Mouse (Mus musculus) stomach, postnatal 0 days (tissue): ENCODE results near the gene Sfrp4. TPM values are rescaled to one million over a fixed set of nuclear protein-coding genes. Genes with fewer than 3 reads are reported as not detected.

Source experiments
- ATAC-seq: fragments of 200-750 bp; cut with Nextera tagmentation; 2 replicates; pipeline ENCODE4 v1.8.0; 2017; ENCODE audit not compliant: low FRiP score, low TSS enrichment
- DNase-seq: peaks from one replicate; pipeline ENCODE4 v3.0.0-alpha.2; 2016; ENCODE audit warnings: low spot score
- H3K27ac ChIP-seq: fragments of 300-500 bp; sonication (generic); replicated peaks from 2 replicates; pipeline ENCODE4 v1.5.1; 2014; ENCODE audit warnings: mild to moderate bottlenecking, control low read depth
- H3K27me3 ChIP-seq: fragments of 300-500 bp; sonication (generic); 2 replicates; pipeline ENCODE4 v1.6.1; 2014; ENCODE audit warnings: low read length; ENCODE audit not compliant: control insufficient read depth, insufficient read depth
- H3K36me3 ChIP-seq: fragments of 300-500 bp; sonication (generic); 2 replicates; pipeline ENCODE4 v1.6.1; 2014; ENCODE audit warnings: low read length, mixed read lengths; ENCODE audit not compliant: control insufficient read depth, insufficient read depth
- H3K4me1 ChIP-seq: fragments of 300-500 bp; sonication (generic); replicated peaks from 2 replicates; pipeline ENCODE4 v1.6.1; 2014; ENCODE audit warnings: antibody characterized with exemption; ENCODE audit not compliant: control insufficient read depth, insufficient read depth
- H3K4me2 ChIP-seq: fragments of 300-500 bp; sonication (generic); replicated peaks from 2 replicates; pipeline ENCODE4 v1.6.1; 2014; ENCODE audit warnings: low read depth, mild to moderate bottlenecking, control low read depth, moderate library complexity
- H3K4me3 ChIP-seq: fragments of 300-500 bp; sonication (generic); 2 replicates; pipeline ENCODE4 v1.5.1; 2014; ENCODE audit warnings: low read depth, low read length, control low read depth
- H3K9ac ChIP-seq: fragments of 300-500 bp; sonication (generic); 2 replicates; pipeline ENCODE4 v1.6.1; 2014; ENCODE audit warnings: mild to moderate bottlenecking, low read length, control low read depth, mixed read lengths
- H3K9me3 ChIP-seq: fragments of 300-500 bp; sonication (generic); 2 replicates; pipeline ENCODE4 v1.6.1; 2016; ENCODE audit warnings: low read length; ENCODE audit not compliant: control insufficient read depth
- CTCF ChIP-seq: IDR thresholded peaks from 2 replicates; pipeline ENCODE4 v1.5.1; 2016; ENCODE audit warnings: antibody characterized with exemption, low read depth, mild to moderate bottlenecking, moderate library complexity
- EP300 ChIP-seq: optimal IDR thresholded peaks from 2 replicates; pipeline ENCODE3; 2016; ENCODE audit warnings: antibody characterized with exemption
- WGBS: fragments of 180-500 bp; shearing (Covaris S2); extraction: QIAGEN DNeasy Blood & Tissue Kit; methylation state at CpG from one replicate; pipeline ENCODE4 v1.1.7; 2014; 5-methylcytosine and 5-hydroxymethylcytosine counted together
- polyA plus RNA-seq: library from polyadenylated mRNA; unstranded; fragments of >200 nt; fragmentation: Nextera tagmentation; extraction: Ambion mirVana; gene quantifications from 2 replicates; pipeline ENCODE4 v1.2.1, GENCODE M21; 2015

Sfrp4 gene
- polyA plus RNA-seq, 1 experiment from 2014 or later = 8.4 TPM

DNA sequence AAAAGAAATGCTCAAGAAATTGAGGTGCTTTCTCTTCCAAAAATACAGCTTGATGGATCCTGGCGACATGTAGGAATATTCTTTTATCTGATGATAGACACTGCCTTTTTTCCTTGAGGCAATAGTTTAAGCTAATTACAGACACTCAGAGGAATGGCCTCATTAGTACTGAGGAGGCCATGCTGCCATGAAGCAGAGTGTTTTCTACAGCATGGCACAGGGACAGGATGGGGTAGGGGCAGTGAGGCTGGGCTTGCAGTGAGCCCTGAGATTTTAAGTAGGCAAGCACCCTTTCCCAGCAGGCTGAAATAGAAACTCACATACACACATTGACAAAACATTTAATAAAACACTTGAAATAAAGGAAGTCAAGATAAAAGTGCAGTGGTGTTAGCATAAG, 20.4 kb upstream of the Sfrp4 start:
- H3K4me3 ChIP-seq = no peak overlapping the region
- H3K27ac ChIP-seq = no peak overlapping the region
- WGBS = 77% methylated on average over 1 of the region's 1 CpGs
- no peak overlapping the region for H3K9ac ChIP-seq
- no peaks in the 10 kb centered on the region; the same call in 1 of the 2 replicates for H3K4me1 ChIP-seq
- no peaks in the 10 kb centered on the region for H3K27me3 ChIP-seq
- H3K36me3 ChIP-seq = no peaks in the 10 kb centered on the region
- H3K4me2 ChIP-seq = no peak overlapping the region
- no peak for TF ChIP-seq CTCF
- TF ChIP-seq EP300 = no peak
- ATAC-seq (no peak), DNase-seq (no peak)
- no peaks in the 10 kb centered on the region for H3K9me3 ChIP-seq

DNA sequence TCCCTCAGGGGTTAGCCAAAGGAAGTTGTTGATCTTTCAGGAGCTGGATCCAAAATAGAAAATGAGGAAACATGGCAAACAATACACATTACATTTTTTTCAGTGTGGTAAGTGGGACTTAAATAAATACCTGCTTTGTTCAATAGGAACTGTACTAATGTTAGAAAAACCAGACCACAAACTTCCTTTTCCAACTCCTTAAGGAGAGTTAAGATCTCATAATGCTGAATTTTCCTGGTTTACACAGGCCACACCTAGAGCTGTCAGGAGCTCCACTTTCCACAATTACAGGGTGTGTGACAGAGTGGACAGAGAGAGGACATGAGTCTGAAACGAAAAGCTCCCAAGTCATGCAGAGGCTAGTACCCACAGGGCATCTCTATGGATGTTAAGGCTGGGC, 19.2 kb upstream of the Sfrp4 start:
- Histone ChIP-seq H3K4me1 (no peaks in the 10 kb centered on the region; the same call in 1 of the 2 replicates), H3K4me3 (no peak overlapping the region), H3K9ac (no peak overlapping the region), H3K27ac (no peak overlapping the region), H3K27me3 (no peaks in the 10 kb centered on the region), H3K9me3 (no peaks in the 10 kb centered on the region), H3K4me2 (no peak overlapping the region), H3K36me3 (no peaks in the 10 kb centered on the region)
- WGBS = 55% methylated on average over 1 of the region's 1 CpGs
- no peak for TF ChIP-seq EP300
- TF ChIP-seq CTCF = no peak
- DNase-seq = no peak
- no peak for ATAC-seq

DNA sequence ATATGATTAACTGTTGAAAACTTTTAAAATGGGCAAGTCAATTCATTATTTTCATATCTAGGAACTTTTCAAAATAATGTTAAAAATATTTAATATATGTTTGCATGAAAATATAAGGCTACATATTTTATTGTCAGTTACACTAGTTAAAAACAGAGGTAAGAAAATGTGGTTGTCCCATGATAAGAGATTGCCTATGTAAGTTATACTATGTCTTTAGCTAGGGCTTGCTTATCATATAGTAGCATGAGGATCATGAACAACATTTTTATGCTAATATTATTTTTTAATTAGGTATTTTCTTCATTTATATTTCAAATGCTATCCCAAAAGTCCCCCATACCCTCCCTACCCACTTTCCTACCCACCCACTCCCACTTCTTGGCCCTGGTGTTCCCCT, 18.0 kb upstream of the Sfrp4 start:
- H3K4me2 ChIP-seq = no peak overlapping the region
- ATAC-seq (no peak), DNase-seq (no peak)
- H3K4me1 ChIP-seq = no peaks in the 10 kb centered on the region; the same call in 1 of the 2 replicates
- no peak overlapping the region for H3K9ac ChIP-seq
- no peaks in the 10 kb centered on the region for H3K9me3 ChIP-seq
- H3K27ac ChIP-seq = no peak overlapping the region
- no peak overlapping the region for H3K4me3 ChIP-seq
- TF ChIP-seq CTCF (no peak), EP300 (no peak)
- H3K36me3 ChIP-seq = no peaks in the 10 kb centered on the region
- no peaks in the 10 kb centered on the region for H3K27me3 ChIP-seq

DNA sequence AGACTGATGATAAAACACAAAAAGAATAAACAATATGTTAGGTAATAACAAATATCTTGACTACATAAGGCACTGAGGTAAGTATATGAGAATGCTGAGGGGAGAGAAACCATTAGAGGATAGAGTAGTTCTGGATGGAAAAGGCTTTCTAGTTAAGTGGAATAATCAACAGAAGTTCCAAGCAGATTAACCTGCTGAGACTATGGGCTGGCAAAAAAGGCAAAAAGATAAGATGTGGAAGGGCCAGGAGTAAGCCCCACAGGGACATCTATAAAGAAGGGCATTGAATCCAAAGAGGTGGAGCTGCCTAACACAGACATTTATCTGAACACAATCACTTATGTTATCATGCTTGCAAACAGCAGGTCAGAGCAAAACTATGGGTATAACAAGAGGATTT, 14.8 kb upstream of the Sfrp4 start:
- Histone ChIP-seq H3K27ac (no peak overlapping the region), H3K4me3 (no peak overlapping the region), H3K9ac (no peak overlapping the region), H3K36me3 (no peaks in the 10 kb centered on the region), H3K4me1 (no peaks in the 10 kb centered on the region), H3K9me3 (no peaks in the 10 kb centered on the region), H3K4me2 (no peak overlapping the region), H3K27me3 (no peaks in the 10 kb centered on the region)
- TF ChIP-seq CTCF (no peak), EP300 (no peak)
- DNase-seq (no peak), ATAC-seq (no peak)

DNA sequence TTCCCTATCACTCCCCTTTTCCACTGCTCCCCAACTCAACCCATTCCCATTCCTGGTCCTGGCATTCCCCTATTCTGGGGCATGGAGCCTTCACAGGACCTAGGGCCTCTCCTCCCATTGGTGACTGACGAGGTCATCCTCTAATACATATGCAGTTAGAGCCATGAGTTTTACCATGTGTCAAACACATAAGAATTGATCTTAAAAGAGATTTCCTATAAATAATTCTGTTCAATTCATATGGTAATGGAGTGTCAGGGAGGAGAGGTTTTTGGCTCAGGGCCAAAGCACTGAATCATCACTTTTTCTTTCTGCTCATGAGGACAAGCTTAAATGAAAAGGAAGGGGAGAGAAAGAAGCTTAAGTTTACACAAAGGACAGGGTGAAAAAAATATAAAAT, 10.6 kb upstream of the Sfrp4 start:
- H3K9ac ChIP-seq = no peak overlapping the region
- H3K4me1 ChIP-seq = no peaks in the 10 kb centered on the region
- no peaks in the 10 kb centered on the region for H3K27me3 ChIP-seq
- no peaks in the 10 kb centered on the region for H3K9me3 ChIP-seq
- no peak overlapping the region for H3K27ac ChIP-seq
- H3K4me2 ChIP-seq = no peak overlapping the region
- TF ChIP-seq CTCF (no peak), EP300 (no peak)
- ATAC-seq (no peak), DNase-seq (no peak)
- no peaks in the 10 kb centered on the region for H3K36me3 ChIP-seq
- no peak overlapping the region for H3K4me3 ChIP-seq
- 76% methylated on average over 1 of the region's 1 CpGs for WGBS

DNA sequence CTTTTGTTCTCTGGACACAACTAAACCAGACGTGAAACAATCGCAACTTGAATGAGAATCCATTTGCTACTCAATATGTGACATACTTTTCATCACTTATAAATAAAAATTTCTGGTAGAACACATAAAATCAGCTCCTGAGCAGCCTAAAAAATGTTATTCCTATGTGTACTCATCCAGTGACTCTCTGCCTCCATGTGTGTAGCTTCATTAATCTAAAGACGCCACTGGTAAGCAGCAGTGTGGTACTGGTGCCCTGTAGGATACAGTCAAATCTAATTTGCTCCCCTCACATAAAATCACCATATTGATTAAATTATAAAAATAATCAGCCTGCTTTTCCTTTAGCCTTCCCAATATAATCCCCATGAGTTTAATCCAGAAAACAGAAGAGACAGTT, 9.9 kb upstream of the Sfrp4 start:
- TF ChIP-seq EP300 (no peak), CTCF (no peak)
- WGBS = 79% methylated on average over 3 of the region's 3 CpGs
- Histone ChIP-seq H3K4me3 (no peak overlapping the region), H3K36me3 (no peaks in the 10 kb centered on the region), H3K9ac (no peak overlapping the region), H3K4me1 (no peaks in the 10 kb centered on the region), H3K27ac (no peak overlapping the region), H3K27me3 (no peaks in the 10 kb centered on the region), H3K9me3 (no peaks in the 10 kb centered on the region), H3K4me2 (no peak overlapping the region)
- DNase-seq (no peak), ATAC-seq (no peak)

DNA sequence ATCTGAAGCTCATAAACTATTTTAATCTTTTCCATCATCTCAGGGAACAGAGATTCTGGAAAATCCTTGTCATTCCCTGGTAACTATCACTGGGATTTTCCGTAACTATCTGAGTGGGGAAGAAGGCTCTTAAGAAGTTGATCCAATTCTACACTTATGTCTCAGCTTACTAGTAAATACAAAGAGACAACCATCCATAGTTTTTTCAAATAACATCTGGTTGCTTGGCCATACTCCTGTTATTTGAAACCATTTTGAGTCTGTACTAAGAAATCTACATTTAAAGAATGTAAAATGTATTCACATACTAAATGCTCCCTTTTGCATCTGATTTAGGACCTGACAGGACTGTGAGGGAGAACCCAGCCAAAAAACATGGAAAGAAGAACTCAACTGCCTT, 9.5 kb upstream of the Sfrp4 start:
- Histone ChIP-seq H3K27me3 (no peaks in the 10 kb centered on the region), H3K9me3 (no peaks in the 10 kb centered on the region), H3K4me1 (no peaks in the 10 kb centered on the region), H3K9ac (no peak overlapping the region), H3K27ac (no peak overlapping the region), H3K4me3 (no peak overlapping the region), H3K36me3 (no peaks in the 10 kb centered on the region), H3K4me2 (no peak overlapping the region)
- DNase-seq (no peak), ATAC-seq (no peak)
- TF ChIP-seq CTCF (no peak), EP300 (no peak)
- WGBS = 73% methylated on average over 1 of the region's 1 CpGs
